Mouse (Mus musculus): ENCODE data around the gene Frat2.

GRCm38 (mm10) chr19:41888191-41888590 lies 40.3 kb upstream of the Frat2 start:
- TF ChIP-seq CTCF (conservative IDR thresholded peaks at IDR 0.05; ENCODE audit: low read length) (no peak), POU5F1 (IDR thresholded peaks at IDR 0.05; ENCODE audit: borderline replicate concordance, low read length) (no peak)

Data from E14TG2a.4 (cell line).